Mouse (Mus musculus): ENCODE measurements around the gene Slc25a31.

- no peak for TF ChIP-seq USF2 (conservative IDR thresholded peaks at IDR 0.05; ENCODE audit: low read depth, low read length)
- TF ChIP-seq CTCF (conservative IDR thresholded peaks at IDR 0.05 in 1 of 2, IDR thresholded peaks at IDR 0.05 in 1 of 2; ENCODE audit: low read depth in 2 of 2, low read length in 2 of 2) = no peak
- no peak for TF ChIP-seq USF1 (IDR thresholded peaks at IDR 0.05; ENCODE audit: low read depth, low read length)
- no peak for TF ChIP-seq EP300 (IDR thresholded peaks at IDR 0.05; ENCODE audit: low read length)
- no peak for TF ChIP-seq MAX (IDR thresholded peaks at IDR 0.05; ENCODE audit: low read length)
- no peak for TF ChIP-seq POLR2A (IDR thresholded peaks at IDR 0.05; ENCODE audit: low read depth, low read length)
- TF ChIP-seq GABPA (IDR thresholded peaks at IDR 0.05; ENCODE audit: insufficient replicate concordance, low read depth, low read length) = no peak
- TF ChIP-seq MAZ (IDR thresholded peaks at IDR 0.05; ENCODE audit: low read depth, low read length) = no peak
- TF ChIP-seq SMC3 (IDR thresholded peaks at IDR 0.05; ENCODE audit: low read depth, low read length) = no peak
- TF ChIP-seq MXI1 (IDR thresholded peaks at IDR 0.05; ENCODE audit: low read depth, low read length) = no peak
- no peak for TF ChIP-seq CHD2 (IDR thresholded peaks at IDR 0.05; ENCODE audit: low read length)
- no peak for TF ChIP-seq CHD1 (IDR thresholded peaks at IDR 0.05; ENCODE audit: low read depth, low read length)
- TF ChIP-seq RCOR1 (conservative IDR thresholded peaks at IDR 0.05; ENCODE audit: low read depth, low read length) = no peak
Observed at GRCm38 (mm10) chr3:40693435-40693834, 15.2 kb upstream of the Slc25a31 start.
